Mouse (Mus musculus) myocyte (in vitro differentiated cells): ENCODE results near the gene Tnks2. TPM values are rescaled to one million over a fixed set of nuclear protein-coding genes. Genes with fewer than 3 reads are reported as not detected.

Source experiments
- H3K27me3 ChIP-seq: one replicate; pipeline ENCODE4 v1.6.1; 2011; ENCODE audit not compliant: control insufficient read depth, insufficient read depth, insufficient read length
- H3K36me3 ChIP-seq: one replicate; pipeline ENCODE4 v1.6.1; 2011; ENCODE audit not compliant: control insufficient read depth, insufficient read depth
- H3K4me2 ChIP-seq: one replicate; pipeline ENCODE4 v1.6.1; 2011; ENCODE audit warnings: low read depth, control low read depth
- H3K4me3 ChIP-seq: one replicate; pipeline ENCODE4 v1.5.1; 2011; ENCODE audit warnings: mild to moderate bottlenecking, control low read depth, moderate library complexity
- H3K79me2 ChIP-seq: one replicate; pipeline ENCODE4 v1.6.1; 2011; ENCODE audit not compliant: control insufficient read depth, insufficient read depth
- H3ac ChIP-seq: one replicate; pipeline ENCODE4 v1.6.1; 2011; ENCODE audit not compliant: control insufficient read depth, insufficient read length
- CEBPB ChIP-seq: IDR thresholded peaks from 2 replicates; pipeline ENCODE4 v1.6.1; 2011; ENCODE audit warnings: mild to moderate bottlenecking, moderate library complexity; ENCODE audit not compliant: poor library complexity, insufficient read depth, severe bottlenecking
- MAX ChIP-seq: IDR thresholded peaks from one replicate; pipeline ENCODE4 v1.6.1; 2011; ENCODE audit warnings: low read depth, mild to moderate bottlenecking, control low read depth
- MYOD1 ChIP-seq, 3 experiments: IDR thresholded peaks; one replicate each; pipeline ENCODE4 v1.6.1; 2011; ENCODE audit warnings: control low read depth in 2 of 3, low read depth in 2 of 3, mild to moderate bottlenecking in 2 of 3, moderate library complexity in 1 of 3; ENCODE audit not compliant: insufficient read length in 2 of 3, control insufficient read depth in 1 of 3
- MYOG ChIP-seq, 3 experiments: IDR thresholded peaks; one replicate each; pipeline ENCODE4 v1.6.1; 2011; ENCODE audit warnings: control low read depth in 2 of 3, low read depth in 2 of 3, mild to moderate bottlenecking in 2 of 3; ENCODE audit not compliant: insufficient read length in 2 of 3, control insufficient read depth in 1 of 3, insufficient read depth in 1 of 3
- POLR2A ChIP-seq: IDR thresholded peaks from one replicate; pipeline ENCODE4 v1.6.1; 2011; ENCODE audit warnings: low read depth, mild to moderate bottlenecking, control low read depth, moderate library complexity; ENCODE audit not compliant: insufficient read length
- POLR2AphosphoS2 ChIP-seq: IDR thresholded peaks from one replicate; pipeline ENCODE4 v1.6.1; 2011; ENCODE audit warnings: low read depth, control low read depth; ENCODE audit not compliant: insufficient read length
- REST ChIP-seq: IDR thresholded peaks from one replicate; pipeline ENCODE4 v1.6.1; 2011; ENCODE audit warnings: mild to moderate bottlenecking, control low read depth, moderate library complexity; ENCODE audit not compliant: insufficient read depth, insufficient read length
- SRF ChIP-seq: IDR thresholded peaks from one replicate; pipeline ENCODE4 v1.6.1; 2011; ENCODE audit warnings: low read depth; ENCODE audit not compliant: control insufficient read depth, insufficient read length
- TCF12 ChIP-seq: IDR thresholded peaks from one replicate; pipeline ENCODE4 v1.6.1; 2011; ENCODE audit warnings: mild to moderate bottlenecking, control low read depth; ENCODE audit not compliant: poor library complexity, insufficient read depth, severe bottlenecking
- TCF3 ChIP-seq: IDR thresholded peaks from one replicate; pipeline ENCODE4 v1.6.1; 2011; ENCODE audit warnings: low read depth, control low read depth; ENCODE audit not compliant: insufficient read length
- USF1 ChIP-seq: IDR thresholded peaks from one replicate; pipeline ENCODE4 v1.6.1; 2011; ENCODE audit warnings: low read depth, mild to moderate bottlenecking, control low read depth, moderate library complexity
- polyA plus RNA-seq: library from polyadenylated mRNA; unstranded; fragments of >200 nt; fragmentation: generic; extraction: Trizol; gene quantifications from one replicate; pipeline ENCODE4 v1.2.1, GENCODE M21; 2012; ENCODE audit warnings: missing spikeins

The Tnks2 gene
- polyA plus RNA-seq, 1 experiment = 22.3 TPM

- H3K36me3 ChIP-seq = no peaks in the 10 kb centered on the region
- H3K27me3 ChIP-seq = no peaks in the 10 kb centered on the region
- no peaks in the 10 kb centered on the region for H3K79me2 ChIP-seq
- H3ac ChIP-seq = no peak overlapping the region
- H3K4me2 ChIP-seq = no peak overlapping the region
- no peak overlapping the region for H3K4me3 ChIP-seq
- TF ChIP-seq MYOD1 (IDR thresholded peaks at IDR 0.05; ENCODE audit: control insufficient read depth in 1 of 3, insufficient read length in 2 of 3, low read depth in 2 of 3) (no peak), POLR2AphosphoS2 (no peak), POLR2A (no peak), REST (no peak), USF1 (no peak), CEBPB (no peak), SRF (no peak), TCF12 (no peak)
These were observed 30.6 kb upstream of the Tnks2 start for GRCm38 (mm10) chr19:36803403-36803802.

DNA sequence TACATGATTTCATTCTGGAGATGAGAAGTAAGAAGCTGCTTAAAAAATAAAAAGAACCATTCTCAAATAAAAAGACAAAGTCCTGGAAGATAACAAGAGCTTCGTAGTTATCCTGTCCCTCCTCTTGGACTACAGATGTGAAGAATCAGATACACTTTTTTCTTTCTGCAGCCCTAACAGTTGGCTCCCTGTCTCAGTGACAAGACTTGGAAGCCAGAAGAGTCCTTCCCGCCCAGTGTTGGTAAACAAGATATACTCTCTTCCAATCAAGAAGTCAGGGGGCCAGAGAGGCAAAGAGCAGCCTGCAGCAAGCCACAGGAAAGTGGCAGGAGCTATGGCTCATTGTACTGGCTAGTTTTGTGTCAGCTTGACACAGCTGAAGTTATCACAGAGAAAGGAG lies 27.2 kb upstream of the Tnks2 start:
- H3K4me2 ChIP-seq = no peak overlapping the region
- H3ac ChIP-seq = no peak overlapping the region
- no peak overlapping the region for H3K4me3 ChIP-seq
- H3K27me3 ChIP-seq = no peaks in the 10 kb centered on the region
- H3K36me3 ChIP-seq = no peaks in the 10 kb centered on the region
- TF ChIP-seq MAX (no peak), REST (no peak), SRF (no peak)
- no peaks in the 10 kb centered on the region for H3K79me2 ChIP-seq

DNA sequence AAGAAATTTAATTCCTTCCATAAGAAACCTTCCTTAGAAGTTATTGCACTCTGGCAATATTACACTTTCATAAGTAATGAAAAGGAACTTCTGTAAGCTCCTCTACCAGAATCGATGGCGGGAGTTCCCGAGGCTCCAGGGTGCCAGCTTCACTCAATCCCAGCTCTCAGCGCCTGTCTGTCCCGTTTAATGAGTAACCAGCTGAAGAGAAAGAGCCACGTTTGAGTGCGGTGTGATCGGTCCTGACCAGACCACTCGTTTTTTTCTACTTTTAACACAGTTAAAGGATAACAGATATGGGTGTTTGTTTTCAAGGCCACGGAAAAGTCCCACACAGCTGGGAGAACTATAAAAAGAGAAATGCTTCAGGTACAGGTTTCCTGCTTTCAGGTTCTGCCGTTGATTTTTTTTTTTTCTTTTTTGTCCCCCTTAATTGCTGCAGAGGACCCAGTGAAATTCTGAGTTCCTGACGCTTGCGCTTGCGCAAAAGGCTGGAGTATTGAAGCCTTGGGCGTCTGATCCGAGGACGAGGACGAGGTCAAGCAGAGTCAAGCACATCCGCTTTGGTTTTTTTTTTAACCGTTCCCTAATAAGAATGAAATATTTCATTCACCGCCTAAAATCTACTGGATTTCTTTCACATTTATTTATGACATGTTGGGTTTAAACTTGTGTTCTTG lies 25.5 kb upstream of the Tnks2 start:
- no peak for TF ChIP-seq REST
- no peak for TF ChIP-seq MYOD1 (IDR thresholded peaks at IDR 0.05; ENCODE audit: control insufficient read depth in 1 of 3, insufficient read length in 2 of 3, low read depth in 2 of 3)
- no peak for TF ChIP-seq MYOG (IDR thresholded peaks at IDR 0.05; ENCODE audit: control insufficient read depth in 1 of 3, insufficient read depth in 1 of 3, insufficient read length in 2 of 3, low read depth in 2 of 3)
- TF ChIP-seq POLR2A = no peak
- TF ChIP-seq USF1 = no peak
- TF ChIP-seq TCF12 = no peak
- no peak for TF ChIP-seq POLR2AphosphoS2
- TF ChIP-seq CEBPB = no peak
- no peaks in the 10 kb centered on the region for H3K79me2 ChIP-seq
- H3K4me2 ChIP-seq = no peak overlapping the region
- no peaks in the 10 kb centered on the region for H3K36me3 ChIP-seq
- H3ac ChIP-seq = no peak overlapping the region
- H3K27me3 ChIP-seq = no peaks in the 10 kb centered on the region
- no peak overlapping the region for H3K4me3 ChIP-seq

DNA sequence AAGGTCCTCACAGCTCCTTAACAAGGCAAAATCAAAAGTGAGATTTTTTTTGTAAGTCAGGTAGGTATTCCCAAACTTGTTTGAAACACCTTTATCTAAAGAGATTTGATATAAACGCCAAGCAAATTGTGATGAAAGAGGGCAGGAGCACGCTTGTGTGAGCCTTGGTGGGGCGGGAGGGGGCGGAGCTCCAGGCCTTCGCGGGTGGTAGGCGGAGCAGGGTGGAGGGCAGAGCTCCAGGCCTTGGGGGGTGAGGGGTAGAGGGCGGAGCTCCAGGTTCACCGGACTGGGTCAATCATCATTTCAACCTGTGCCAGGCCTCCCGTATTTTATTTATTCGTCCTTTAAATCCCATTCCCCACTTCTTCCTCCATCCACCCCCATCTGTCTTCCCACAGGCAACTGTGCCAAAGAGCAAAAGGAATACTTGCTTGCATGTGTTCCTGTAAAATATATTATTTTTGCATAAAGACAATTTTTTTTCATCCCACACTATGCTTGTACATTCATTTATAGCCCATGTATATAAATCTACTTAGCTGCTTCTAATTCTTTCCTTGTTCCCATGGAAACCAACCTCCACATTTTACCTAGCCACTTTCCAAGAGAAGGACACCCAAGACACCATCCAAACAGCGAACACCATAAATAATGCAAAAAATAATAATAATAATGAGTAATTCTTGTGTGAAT lies 24.4 kb upstream of the Tnks2 start:
- Histone ChIP-seq H3K4me3 (no peak overlapping the region), H3K4me2 (no peak overlapping the region), H3K79me2 (no peaks in the 10 kb centered on the region), H3K27me3 (no peaks in the 10 kb centered on the region), H3ac (no peak overlapping the region), H3K36me3 (no peaks in the 10 kb centered on the region)
- no peak for TF ChIP-seq TCF12
- no peak for TF ChIP-seq POLR2A
- TF ChIP-seq POLR2AphosphoS2 = no peak
- TF ChIP-seq MYOG (IDR thresholded peaks at IDR 0.05; ENCODE audit: control insufficient read depth in 1 of 3, insufficient read depth in 1 of 3, insufficient read length in 2 of 3, low read depth in 2 of 3) = no peak
- no peak for TF ChIP-seq USF1

- H3K36me3 ChIP-seq = no peaks in the 10 kb centered on the region
- no peak overlapping the region for H3K4me2 ChIP-seq
- H3ac ChIP-seq = no peak overlapping the region
- H3K79me2 ChIP-seq = no peaks in the 10 kb centered on the region
- TF ChIP-seq TCF3 = no peak
- no peak for TF ChIP-seq CEBPB
- no peak for TF ChIP-seq USF1
- no peak for TF ChIP-seq TCF12
- no peak overlapping the region for H3K4me3 ChIP-seq
- no peaks in the 10 kb centered on the region for H3K27me3 ChIP-seq
These were observed 22.0 kb upstream of the Tnks2 start for GRCm38 (mm10) chr19:36812011-36812410.
